Mouse (Mus musculus) G1E (cell line): ENCODE data around the gene Hoxd13. TPM values are rescaled to one million over a fixed set of nuclear protein-coding genes. Genes with fewer than 3 reads are reported as not detected.

Experiments used
- ATAC-seq: 2 replicates; pipeline ENCODE4 v1.8.0; 2016; ENCODE audit warnings: mild to moderate bottlenecking; ENCODE audit not compliant: insufficient number of reproducible peaks, poor library complexity, low FRiP score, severe bottlenecking; ENCODE audit errors: extremely low read depth
- DNase-seq: peaks from one replicate; pipeline ENCODE4 v3.0.0; 2012; ENCODE audit warnings: low spot score
- H3K27me3 ChIP-seq: 2 replicates; pipeline ENCODE4 v1.6.1; 2012; ENCODE audit warnings: mild to moderate bottlenecking, low read length, inconsistent platforms; ENCODE audit not compliant: insufficient read depth
- H3K36me3 ChIP-seq: replicated peaks from 2 replicates; pipeline ENCODE3; 2012; ENCODE audit warnings: mild to moderate bottlenecking, inconsistent platforms
- H3K4me1 ChIP-seq: 2 replicates; pipeline ENCODE4 v1.6.1; 2012; ENCODE audit warnings: low read depth, low read length, inconsistent platforms, mixed read lengths; ENCODE audit not compliant: insufficient read depth
- H3K4me3 ChIP-seq: 2 replicates; pipeline ENCODE4 v1.5.1; 2012; ENCODE audit warnings: low read depth, mild to moderate bottlenecking, inconsistent platforms, low read length, moderate library complexity, mixed read lengths
- H3K9me3 ChIP-seq: replicated peaks from 2 replicates; pipeline ENCODE4 v1.6.1; 2012; ENCODE audit warnings: inconsistent platforms
- CTCF ChIP-seq: IDR thresholded peaks from 2 replicates; pipeline ENCODE4 v1.5.1; 2012; ENCODE audit warnings: low read depth, low read length, inconsistent platforms, mixed read lengths
- GATA1 ChIP-seq: IDR thresholded peaks from 2 replicates; pipeline ENCODE4 v1.6.1; 2012; ENCODE audit warnings: borderline replicate concordance, low read length, inconsistent platforms, mixed read lengths
- GATA2 ChIP-seq: IDR thresholded peaks from 2 replicates; pipeline ENCODE4 v1.6.1; 2012; ENCODE audit warnings: low read depth, low read length, inconsistent platforms, borderline replicate concordance
- POLR2AphosphoS5 ChIP-seq: IDR thresholded peaks from 2 replicates; pipeline ENCODE4 v1.6.1; 2012; ENCODE audit warnings: low read depth, low read length, inconsistent platforms; ENCODE audit not compliant: insufficient replicate concordance
- TAL1 ChIP-seq: conservative IDR thresholded peaks from 2 replicates; pipeline ENCODE4 v1.6.1; 2012; ENCODE audit warnings: low read depth, low read length, inconsistent platforms, mixed read lengths
- polyA plus RNA-seq: library from polyadenylated mRNA; stranded (reverse); fragments of >175 nt; gene quantifications from 2 replicates; pipeline ENCODE4 v1.2.3, GENCODE M21; 2012
- total RNA-seq, 2 experiments: library from RNA; stranded (forward) in 1 of 2; stranded (reverse) in 1 of 2; fragments of 200-1000 nt in 1 of 2; fragments of >200 nt in 1 of 2; fragmentation: Nextera tagmentation in 1 of 2; gene quantifications; 2 replicates each; pipeline ENCODE4 v1.2.3; 2014 to 2017

Gene Hoxd13
- total and polyA plus RNA-seq, 3 experiments: 0.05 TPM; not detected in 2

- TF ChIP-seq POLR2AphosphoS5 (no peak), CTCF (no peak), GATA1 (no peak), GATA2 (no peak), TAL1 (no peak)
- H3K36me3 ChIP-seq: no peaks in the 10 kb centered on the region
- DNase-seq (no peak), ATAC-seq (no peak)
- H3K4me1 ChIP-seq: no peaks in the 10 kb centered on the region
- H3K9me3 ChIP-seq: peaks cover 12% of the 10 kb centered on the region
- H3K27me3 ChIP-seq: peaks cover 6% of the 10 kb centered on the region; the same call in 1 of the 2 replicates
- no peak overlapping the region for H3K4me3 ChIP-seq
These were observed 37.5 kb downstream of the Hoxd13 start for GRCm38 (mm10) chr2:74705467-74706089.

- peaks cover 7% of the 10 kb centered on the region for H3K27me3 ChIP-seq
- H3K4me3 ChIP-seq: no peak overlapping the region
- H3K36me3 ChIP-seq: no peaks in the 10 kb centered on the region
- peaks cover 12% of the 10 kb centered on the region for H3K9me3 ChIP-seq
- ATAC-seq (no peak), DNase-seq (no peak)
- H3K4me1 ChIP-seq: no peaks in the 10 kb centered on the region
- TF ChIP-seq CTCF: no peak
- TF ChIP-seq TAL1: no peak
- TF ChIP-seq POLR2AphosphoS5: no peak
- TF ChIP-seq GATA2: no peak
- TF ChIP-seq GATA1: no peak
These were observed 38.4 kb downstream of the Hoxd13 start for GRCm38 (mm10) chr2:74706393-74706960.

- Histone ChIP-seq H3K36me3 (no peaks in the 10 kb centered on the region), H3K9me3 (peaks cover 12% of the 10 kb centered on the region), H3K27me3 (peaks cover 15% of the 10 kb centered on the region), H3K4me1 (no peaks in the 10 kb centered on the region), H3K4me3 (no peak overlapping the region)
- no peak for TF ChIP-seq CTCF
- no peak for TF ChIP-seq POLR2AphosphoS5
- TF ChIP-seq GATA1: no peak
- no peak for TF ChIP-seq TAL1
- no peak for TF ChIP-seq GATA2
- no peak for ATAC-seq
- DNase-seq: no peak
These were observed 39.5 kb downstream of the Hoxd13 start for GRCm38 (mm10) chr2:74707599-74707998.

- TF ChIP-seq CTCF: no peak
- TF ChIP-seq TAL1: no peak
- no peak for TF ChIP-seq GATA1
- no peak for TF ChIP-seq GATA2
- no peak for TF ChIP-seq POLR2AphosphoS5
- H3K27me3 ChIP-seq: peaks cover 20% of the 10 kb centered on the region
These were observed 40.6 kb downstream of the Hoxd13 start for GRCm38 (mm10) chr2:74708676-74709075.

GRCm38 (mm10) chr2:74709465-74710419, 41.6 kb downstream of the Hoxd13 start:
- TF ChIP-seq GATA1: no peak
- ATAC-seq: no peak
- H3K4me1 ChIP-seq: no peaks in the 10 kb centered on the region
- no peaks in the 10 kb centered on the region for H3K36me3 ChIP-seq
- H3K4me3 ChIP-seq: no peak overlapping the region
- no peak for DNase-seq
- peaks cover 27% of the 10 kb centered on the region for H3K27me3 ChIP-seq
- peaks cover 9% of the 10 kb centered on the region for H3K9me3 ChIP-seq

More at GRCm38 (mm10) chr2:74708676-74709075, 40.6 kb downstream of the Hoxd13 start:
- Histone ChIP-seq H3K4me3 (no peak overlapping the region), H3K36me3 (no peaks in the 10 kb centered on the region), H3K9me3 (peaks cover 12% of the 10 kb centered on the region), H3K4me1 (no peaks in the 10 kb centered on the region)
- DNase-seq (no peak), ATAC-seq (no peak)

GRCm38 (mm10) chr2:74710929-74711543, 42.9 kb downstream of the Hoxd13 start:
- no peak for ATAC-seq
- Histone ChIP-seq H3K4me3 (no peak overlapping the region), H3K27me3 (peaks cover 33% of the 10 kb centered on the region), H3K36me3 (no peaks in the 10 kb centered on the region), H3K4me1 (peaks cover 9% of the 10 kb centered on the region), H3K9me3 (no peaks in the 10 kb centered on the region)
- no peak for DNase-seq
- TF ChIP-seq POLR2AphosphoS5: no peak
- no peak for TF ChIP-seq TAL1
- TF ChIP-seq GATA1: no peak
- TF ChIP-seq CTCF: no peak
- no peak for TF ChIP-seq GATA2
